ENCODE assay signal across 18 mouse cellular contexts in genomic region chr4:46623007-46623406, GRCm38 (mm10).
"Had no signal": no experiment of that assay in that cellular context is flagged by ENCODE, and none has a peak within 500 bp of the region (broad histone marks: within the 10 kb centered on the region; RNA-seq: fewer than 3 reads in every experiment).

No protein-coding gene starts in this region.

- H3K36me3 ChIP-seq: hindbrain, embryonic 15.5 days; limb, embryonic 12.5 days; liver, embryonic 13.5 days; neural tube, embryonic 12.5 days had no signal

- H3K4me2 ChIP-seq: hindbrain, embryonic 15.5 days; limb, embryonic 12.5 days; liver, embryonic 13.5 days; neural tube, embryonic 12.5 days had no signal

- ATAC-seq: liver, postnatal 0 days had no signal

- DNase-seq: kidney, adult 18-20 months; kidney, postnatal 10 days; kidney, postnatal 4 days; liver; liver, embryonic 13.5 days; liver, postnatal 0 days; midbrain, embryonic 14.5 days; retina, postnatal 1 day; right cerebral cortex, postnatal 4 days; spleen, adult 18-20 months; thymus, postnatal 14 days had no signal

- H3K4me3 ChIP-seq: hindbrain, embryonic 15.5 days; layer of hippocampus, adult 2 months; limb, embryonic 12.5 days; liver, embryonic 13.5 days; megakaryocyte, embryonic 14.5 days; myocyte; neural tube, embryonic 12.5 days had no signal

- H3K9me3 ChIP-seq: hindbrain, embryonic 15.5 days; limb, embryonic 12.5 days; liver, embryonic 13.5 days; megakaryocyte, embryonic 14.5 days; neural tube, embryonic 12.5 days had no signal

- H3K27me3 ChIP-seq: hindbrain, embryonic 15.5 days; liver, embryonic 13.5 days; megakaryocyte, embryonic 14.5 days had no signal

- H3K27ac ChIP-seq: hindbrain, embryonic 15.5 days; layer of hippocampus, adult 2 months; limb, embryonic 12.5 days; liver, embryonic 13.5 days; macrophage; neural tube, embryonic 12.5 days had no signal

- H3K9ac ChIP-seq: hindbrain, embryonic 15.5 days; limb, embryonic 12.5 days; liver, embryonic 13.5 days; liver, postnatal 0 days; neural tube, embryonic 12.5 days had no signal
